Comparison of ENCODE assay signal across 7 mouse cellular contexts in the genomic region with DNA sequence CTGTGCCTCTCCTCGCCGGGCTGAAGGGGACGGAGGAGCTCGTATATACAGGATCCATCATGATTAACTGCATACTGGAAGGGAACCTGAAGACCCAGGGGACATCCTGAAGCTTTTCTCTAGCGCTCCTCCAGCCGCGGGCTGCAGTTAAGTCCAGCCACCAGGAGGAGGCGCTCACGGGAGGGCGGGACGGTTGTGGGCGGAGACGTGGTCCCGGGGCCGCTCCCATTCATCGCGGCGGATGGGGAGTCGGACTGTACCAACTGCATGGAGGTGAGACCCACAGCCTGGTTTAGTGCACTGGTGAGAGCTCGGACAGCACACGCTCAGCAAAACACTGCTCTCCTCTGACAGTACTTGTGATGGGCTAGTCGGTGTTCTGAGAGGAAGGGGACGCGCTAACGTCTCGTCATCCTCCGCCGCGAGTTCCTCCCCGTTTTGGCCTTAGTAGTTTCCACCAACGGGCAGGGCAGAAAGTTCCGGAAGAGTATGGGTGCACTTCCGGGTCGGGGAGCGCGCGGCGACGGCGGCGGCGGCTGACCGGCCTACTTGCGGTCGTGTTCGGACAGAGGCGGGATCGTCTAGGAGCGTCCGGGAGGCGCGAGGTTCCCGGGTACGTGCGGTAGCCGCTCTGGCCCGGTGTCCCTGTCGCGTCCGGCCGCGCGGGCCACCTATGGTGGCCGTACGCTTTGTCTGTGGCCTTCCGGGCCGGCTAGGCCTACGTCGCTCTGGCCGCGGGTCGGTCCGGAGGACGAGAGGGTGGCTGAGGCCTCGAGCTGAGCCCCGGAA. TPM values are rescaled to one million over a fixed set of nuclear protein-coding genes. Genes with fewer than 3 reads are reported as not detected.
A peak's percentile ranks its signal among the peaks of the same experiment; 100 is the strongest.
DNase-seq lines count a peak whose midpoint lies in the region; ATAC-seq lines count a peak whose summit lies in the region.

Phrf1 (plus strand) TSS at position 506 of the 789 bp plus-strand sequence.

- peak within 1 kb of the TSS; percentile 100 for H3K4me3 ChIP-seq in embryonic facial prominence, embryonic 11.5 days (ENCODE audit: low read depth, low read length)
- H3K4me3 ChIP-seq in limb, embryonic 11.5 days (ENCODE audit: low read depth, low read length) = peak within 1 kb of the TSS; percentile 92
- peak within 1 kb of the TSS; percentile 100 for H3K4me3 ChIP-seq in midbrain, embryonic 14.5 days (replicated peaks; ENCODE audit: low read depth, low read length)

- peak within 1 kb of the TSS; percentile 89 for H3K4me2 ChIP-seq in embryonic facial prominence, embryonic 11.5 days (ENCODE audit: low read depth, low read length)
- H3K4me2 ChIP-seq in limb, embryonic 11.5 days (ENCODE audit: low read depth, severe bottlenecking) = peak within 1 kb of the TSS; percentile 75
- peak within 1 kb of the TSS; percentile 96 for H3K4me2 ChIP-seq in midbrain, embryonic 14.5 days (ENCODE audit: low read length)

- H3K4me1 ChIP-seq in embryonic facial prominence, embryonic 11.5 days (ENCODE audit: control insufficient read depth, insufficient read depth, low read length) = no peaks in the 10 kb centered on the region
- peaks cover 7% of the 10 kb centered on the region for H3K4me1 ChIP-seq in limb, embryonic 11.5 days (ENCODE audit: control insufficient read depth, insufficient read depth, low read length)
- peaks cover 11% of the 10 kb centered on the region for H3K4me1 ChIP-seq in midbrain, embryonic 14.5 days (ENCODE audit: control insufficient read depth, insufficient read depth, low read length)

- peak within 1 kb of the TSS; percentile 98 for H3K9ac ChIP-seq in embryonic facial prominence, embryonic 11.5 days (replicated peaks; ENCODE audit: low read length)
- H3K9ac ChIP-seq in limb, embryonic 11.5 days (ENCODE audit: low read length) = peak within 1 kb of the TSS; percentile 89
- H3K9ac ChIP-seq in midbrain, embryonic 14.5 days (replicated peaks; ENCODE audit: low read length) = peak within 1 kb of the TSS; percentile 88

- H3K9me3 ChIP-seq in embryonic facial prominence, embryonic 11.5 days (replicated peaks; ENCODE audit: control insufficient read depth, low read length) = no peaks in the 10 kb centered on the region
- H3K9me3 ChIP-seq in limb, embryonic 11.5 days (ENCODE audit: control insufficient read depth, low read length) = no peaks in the 10 kb centered on the region
- H3K9me3 ChIP-seq in midbrain, embryonic 14.5 days (ENCODE audit: control insufficient read depth, low read length) = no peaks in the 10 kb centered on the region

- under 1% methylated on average over 76 of the region's 76 CpGs for WGBS in embryonic facial prominence, embryonic 11.5 days
- under 1% methylated on average over 76 of the region's 76 CpGs for WGBS in limb, embryonic 11.5 days
- WGBS in midbrain, embryonic 14.5 days = under 1% methylated on average over 76 of the region's 76 CpGs

- H3K36me3 ChIP-seq in embryonic facial prominence, embryonic 11.5 days (replicated peaks; ENCODE audit: control insufficient read depth, insufficient read depth, low read depth, low read length) = peaks cover 9% of the 10 kb centered on the region
- peaks cover 18% of the 10 kb centered on the region for H3K36me3 ChIP-seq in limb, embryonic 11.5 days (ENCODE audit: control insufficient read depth, insufficient read depth, low read length)
- H3K36me3 ChIP-seq in midbrain, embryonic 14.5 days (ENCODE audit: control insufficient read depth, insufficient read depth, low read length) = peaks cover 31% of the 10 kb centered on the region

- peak; percentile 96 for DNase-seq in adrenal gland, postnatal 14 days
- DNase-seq in embryonic facial prominence, embryonic 11.5 days (ENCODE audit: low spot score) = peak; percentile 92
- DNase-seq in heart, adult 11 months = peak; percentile 99
- DNase-seq in kidney, adult 18-20 months = peak; percentile 94
- peak; percentile 97 for DNase-seq in limb, embryonic 11.5 days (ENCODE audit: low spot score)
- DNase-seq in midbrain, embryonic 14.5 days = peak; percentile 95
- peak; percentile 81 to 95 for DNase-seq in spleen, adult 18-20 months

- peak; percentile 89 for ATAC-seq in embryonic facial prominence, embryonic 11.5 days (replicated peaks; ENCODE audit: insufficient number of reproducible peaks, low FRiP score, low TSS enrichment, low read depth)
- ATAC-seq in limb, embryonic 11.5 days (ENCODE audit: insufficient number of reproducible peaks, low FRiP score, low TSS enrichment, low read depth) = peak; percentile 92
- ATAC-seq in midbrain, embryonic 14.5 days (ENCODE audit: low FRiP score, low TSS enrichment) = peak; percentile 95

- H3K27ac ChIP-seq in embryonic facial prominence, embryonic 11.5 days (replicated peaks; ENCODE audit: low read depth, low read length) = peak within 1 kb of the TSS; percentile 75
- H3K27ac ChIP-seq in limb, embryonic 11.5 days (replicated peaks; ENCODE audit: low read depth, low read length) = peak within 1 kb of the TSS; percentile 74
- peak within 1 kb of the TSS; percentile 95 for H3K27ac ChIP-seq in midbrain, embryonic 14.5 days (replicated peaks; ENCODE audit: low read depth, low read length)

- no peaks in the 10 kb centered on the region for H3K27me3 ChIP-seq in embryonic facial prominence, embryonic 11.5 days (ENCODE audit: control insufficient read depth, insufficient read depth, low read length)
- no peaks in the 10 kb centered on the region for H3K27me3 ChIP-seq in limb, embryonic 11.5 days (ENCODE audit: control insufficient read depth, insufficient read depth, low read length)
- no peaks in the 10 kb centered on the region for H3K27me3 ChIP-seq in midbrain, embryonic 14.5 days (ENCODE audit: control insufficient read depth, insufficient read depth, low read length)

RNA-seq across cellular contexts. Expression of gene Phrf1, which starts in this region (rescaled TPM):
- 78.2 and 80.2 TPM in 2 replicates for total RNA-seq in adrenal gland, postnatal 14 days (2021)
- polyA plus RNA-seq in embryonic facial prominence, embryonic 11.5 days (2014; fragmentation: Nextera tagmentation; extraction: Ambion mirVana) = 63.4 and 76.7 TPM in 2 replicates
- 83.4 and 93.5 TPM in 2 replicates for polyA plus RNA-seq in limb, embryonic 11.5 days (2014; fragmentation: Nextera tagmentation; extraction: Ambion mirVana)
- polyA plus RNA-seq in midbrain, embryonic 14.5 days (2014; fragmentation: Nextera tagmentation; extraction: Ambion mirVana) = 60.1 and 77.5 TPM in 2 replicates

Comparison
In these comparisons a context has a peak if more than half of its experiments do, and no peak if none do; other contexts are left out.
1. Peak in every context shown above with its lines: DNase-seq, ATAC-seq, H3K4me3 ChIP-seq and H3K27ac ChIP-seq.